Mouse (Mus musculus) neutrophil, adult 65 days (primary cell): ENCODE data around the gene Olfr789. TPM values are rescaled to one million over a fixed set of nuclear protein-coding genes. Genes with fewer than 3 reads are reported as not detected.

Source experiments
- total RNA-seq: library from RNA; stranded (reverse); gene quantifications from 2 replicates; pipeline ENCODE4 v1.2.4, GENCODE M21; 2023

Olfr789 gene
- total RNA-seq: 0.09 TPM in 1 of 2 replicates, not detected in the other

DNA sequence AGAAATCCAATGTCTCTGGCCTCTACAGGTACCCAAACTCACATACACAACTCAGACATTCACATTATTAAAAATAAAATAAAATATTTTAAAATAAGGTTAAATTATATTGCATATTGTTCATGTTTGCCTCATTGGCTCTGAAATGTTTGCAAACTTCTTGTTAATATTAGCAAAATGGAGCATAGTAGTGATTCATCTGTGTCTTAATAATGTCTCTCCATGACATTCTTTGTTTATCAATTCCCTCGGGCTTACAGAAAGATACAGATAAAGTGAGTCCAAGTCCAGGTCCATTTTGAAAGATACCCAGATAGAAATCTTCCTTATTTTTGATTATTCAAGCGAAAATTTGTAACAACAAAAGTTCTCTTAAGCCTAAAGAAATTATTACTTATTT, at the start of gene Olfr789:
TSS of gene Olfr789 (plus strand) at position 301 of the 400 bp plus-strand sequence.

DNA sequence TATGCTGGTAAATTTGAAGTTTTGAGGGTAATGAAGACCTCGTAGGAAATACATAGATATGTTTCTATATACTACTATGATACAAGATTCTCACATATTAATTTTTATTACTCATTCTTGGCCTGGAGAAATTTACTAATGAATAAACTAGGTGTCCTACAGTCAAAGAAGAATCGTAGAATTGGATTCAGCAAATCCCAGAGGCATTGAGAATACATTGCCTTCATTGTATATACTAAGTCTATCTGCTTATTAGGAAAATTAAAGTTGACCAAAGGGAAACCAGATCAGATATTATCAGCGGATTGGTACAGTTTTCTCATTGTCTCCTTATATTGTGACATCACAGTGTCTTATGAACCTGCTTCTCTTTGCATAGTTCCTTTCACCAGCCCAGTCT, 23.0 kb upstream of the Olfr789 start, which contains the start of gene Olfr787:
TSS of gene Olfr787 (plus strand) at position 301 of the 400 bp plus-strand sequence.

DNA sequence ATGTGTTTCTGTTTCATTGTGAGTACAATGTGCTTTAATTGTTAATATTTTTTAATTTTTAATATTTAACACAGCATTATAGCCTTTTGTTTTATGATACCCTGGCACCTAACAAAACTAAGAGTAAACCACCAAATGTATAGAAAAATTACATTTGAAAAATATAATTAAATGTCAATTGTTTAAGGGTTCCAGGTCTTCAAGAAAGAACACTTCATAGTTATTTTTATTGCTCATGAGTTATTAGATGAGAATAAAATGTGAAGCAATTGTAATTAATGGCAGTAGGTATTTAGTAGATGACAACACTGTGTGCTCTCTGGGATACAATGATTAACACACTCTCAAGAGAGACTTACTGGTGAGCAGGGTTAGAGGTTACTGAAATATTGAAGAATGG, 13.9 kb upstream of the Olfr789 start, which contains the start of gene Olfr788:
TSS of gene Olfr788 (plus strand) at position 301 of the 400 bp plus-strand sequence.

DNA sequence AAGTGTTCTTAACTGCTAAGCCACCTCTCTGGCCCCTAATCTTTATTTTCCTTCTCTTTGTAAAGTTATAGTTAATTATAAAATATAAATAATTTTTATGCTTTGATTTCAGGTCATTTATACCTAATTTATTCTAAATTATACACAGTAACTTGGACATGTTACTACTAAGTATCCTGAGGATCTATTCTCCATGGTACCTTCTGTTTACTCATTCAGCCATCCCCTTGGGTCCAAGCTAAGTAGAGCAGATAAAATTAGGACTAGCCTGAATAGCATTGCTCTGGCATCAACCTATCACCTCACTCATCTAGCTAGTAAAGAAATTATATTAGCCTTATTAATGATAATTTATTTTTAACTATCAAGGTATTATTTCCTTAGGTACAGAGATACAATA, 13.6 kb downstream of the Olfr789 start, which contains the start of gene Olfr790:
TSS of gene Olfr790 (plus strand) at position 301 of the 400 bp plus-strand sequence.

DNA sequence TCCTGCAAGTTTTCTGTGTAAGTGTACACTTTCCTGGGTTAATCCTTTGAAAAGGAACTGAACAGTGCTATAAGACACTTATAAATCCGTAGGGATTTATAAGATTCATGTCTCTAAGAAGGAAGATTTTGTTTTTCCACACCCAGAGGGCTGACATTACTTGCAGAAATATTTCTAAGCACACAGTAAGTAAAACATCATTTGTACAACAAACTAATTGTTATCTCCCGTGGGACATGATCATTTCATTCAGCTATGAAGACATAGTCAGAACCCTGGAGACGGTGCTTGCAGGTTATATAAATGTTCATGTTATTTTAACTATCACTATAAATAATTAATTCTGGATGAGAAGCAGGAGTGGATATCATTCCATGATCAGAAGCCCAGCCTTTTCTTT, 36.9 kb downstream of the Olfr789 start, which contains the start of gene Olfr791:
TSS of gene Olfr791 (plus strand) at position 301 of the 400 bp plus-strand sequence.

DNA sequence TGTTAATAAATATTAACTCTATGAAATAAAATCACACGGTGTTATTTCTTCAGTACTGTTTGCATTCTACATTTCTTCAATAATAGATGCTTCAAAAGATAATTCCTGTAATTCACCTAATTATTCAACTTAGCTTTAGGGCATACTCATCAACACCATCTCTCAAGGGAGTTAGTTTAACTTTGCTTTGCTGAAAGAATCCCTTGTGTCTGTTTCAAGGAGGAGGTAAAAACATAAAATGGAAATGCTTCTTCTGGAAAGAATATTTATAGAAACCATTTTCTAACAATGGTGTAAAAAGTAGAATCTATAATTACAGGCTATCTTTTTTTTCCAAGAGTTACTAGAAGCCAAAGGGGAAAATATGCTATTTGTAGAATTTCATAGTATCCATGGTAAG, 54.3 kb downstream of the Olfr789 start, which contains the start of gene Olfr792:
TSS of gene Olfr792 (plus strand) at position 301 of the 400 bp plus-strand sequence.

Other genes with a start within 250 kb of the Olfr789 start
- not detected in 2 replicates for gene Olfr774, start 248.5 kb upstream of the Olfr789 start, total RNA-seq
- gene Olfr775, start 236.3 kb upstream of the Olfr789 start, total RNA-seq: not detected in 2 replicates
- gene Olfr776, start 225.6 kb upstream of the Olfr789 start, total RNA-seq: not detected in 2 replicates
- gene Olfr777, start 213.3 kb upstream of the Olfr789 start, total RNA-seq: not detected in 2 replicates
- not detected in 2 replicates for gene Olfr780, start 166.6 kb upstream of the Olfr789 start, total RNA-seq
- not detected in 2 replicates for gene Olfr781, start 155.9 kb upstream of the Olfr789 start, total RNA-seq
- gene Olfr782, start 135.9 kb upstream of the Olfr789 start, total RNA-seq: not detected in 2 replicates
- 0.28 TPM in 1 of 2 replicates, not detected in the other for gene Olfr784, start 100.7 kb upstream of the Olfr789 start, total RNA-seq
- gene Olfr785, start 79.3 kb upstream of the Olfr789 start, total RNA-seq: not detected in 2 replicates
- gene Olfr786, start 57.4 kb upstream of the Olfr789 start, total RNA-seq: not detected in 2 replicates
- gene Olfr787, start 22.9 kb upstream of the Olfr789 start, total RNA-seq: not detected in 2 replicates
- gene Olfr788, start 13.8 kb upstream of the Olfr789 start, total RNA-seq: not detected in 2 replicates
- not detected in 2 replicates for gene Olfr790, start 13.7 kb downstream of the Olfr789 start, total RNA-seq
- not detected in 2 replicates for gene Olfr791, start 37.0 kb downstream of the Olfr789 start, total RNA-seq
- gene Olfr792, start 54.4 kb downstream of the Olfr789 start, total RNA-seq: not detected in 2 replicates
- not detected in 2 replicates for gene Olfr794, start 82.9 kb downstream of the Olfr789 start, total RNA-seq
- not detected in 2 replicates for gene Olfr796, start 127.8 kb downstream of the Olfr789 start, total RNA-seq
- not detected in 2 replicates for gene Olfr798, start 143.2 kb downstream of the Olfr789 start, total RNA-seq
- not detected in 2 replicates for gene Olfr799, start 152.7 kb downstream of the Olfr789 start, total RNA-seq
- not detected in 2 replicates for gene Olfr800, start 172.9 kb downstream of the Olfr789 start, total RNA-seq
- not detected in 2 replicates for gene Olfr801, start 189.1 kb downstream of the Olfr789 start, total RNA-seq
- not detected in 2 replicates for gene Olfr802, start 203.4 kb downstream of the Olfr789 start, total RNA-seq
- gene Olfr803, start 209.5 kb downstream of the Olfr789 start, total RNA-seq: not detected in 2 replicates
- gene Olfr804, start 218.5 kb downstream of the Olfr789 start, total RNA-seq: not detected in 2 replicates
- not detected in 2 replicates for gene Olfr805, start 244.6 kb downstream of the Olfr789 start, total RNA-seq